Mouse (Mus musculus): ENCODE results near the gene Hoxa10. TPM values are rescaled to one million over a fixed set of nuclear protein-coding genes. Genes with fewer than 3 reads are reported as not detected.

The Hoxa10 gene
- polyA plus RNA-seq, 2 experiments, result 111 to 117 TPM

GRCm38 (mm10) chr6:52190906-52191810, 49.5 kb downstream of the Hoxa10 start, which contains the start of gene Hoxa4:
TSS of gene Hoxa4 (minus strand) at chr6:52191753.
- peaks cover 27% of the 10 kb centered on the region for H3K4me1 ChIP-seq (ENCODE audit: control insufficient read depth, insufficient read depth, low read length)
- H3K27me3 ChIP-seq (ENCODE audit: control insufficient read depth, insufficient read depth, low read length), result peaks cover 60% of the 10 kb centered on the region
- TF ChIP-seq POLR2A (IDR thresholded peaks at IDR 0.05; ENCODE audit: borderline replicate concordance, extremely low read depth, insufficient read depth, insufficient read length), result no peak
- no peak for DNase-seq (ENCODE audit: low spot score)
- H3K27ac ChIP-seq (replicated peaks; ENCODE audit: low read depth, low read length), result no peak within 1 kb of the TSS
- no peaks in the 10 kb centered on the region for H3K9me3 ChIP-seq (ENCODE audit: control insufficient read depth, low read length)
- H3K4me2 ChIP-seq (replicated peaks; ENCODE audit: low read depth, low read length, severe bottlenecking), result peak within 1 kb of the TSS; percentile 99
- H3K36me3 ChIP-seq (ENCODE audit: control insufficient read depth, insufficient read depth, low read length), result no peaks in the 10 kb centered on the region
- ATAC-seq (ENCODE audit: low FRiP score, low read depth), result no peak
- H3K4me3 ChIP-seq (replicated peaks; ENCODE audit: low read length), result peak within 1 kb of the TSS; percentile 57
- peak within 1 kb of the TSS; percentile 56 for H3K9ac ChIP-seq (ENCODE audit: low read depth, low read length, severe bottlenecking)
- whole genome bisulfite sequencing, result 4% methylated on average over 36 of the region's 102 CpGs

GRCm38 (mm10) chr6:52190410-52190809, 50.2 kb downstream of the Hoxa10 start:
- peak overlapping the region; percentile 57; the same call in 1 of the 2 replicates for H3K4me3 ChIP-seq (replicated peaks; ENCODE audit: low read length)
- no peaks in the 10 kb centered on the region for H3K36me3 ChIP-seq (ENCODE audit: control insufficient read depth, insufficient read depth, low read length)
- H3K4me2 ChIP-seq (replicated peaks; ENCODE audit: low read depth, low read length, severe bottlenecking), result peak overlapping the region; percentile 99
- H3K9ac ChIP-seq (ENCODE audit: low read depth, low read length, severe bottlenecking), result no peak overlapping the region
- no peak overlapping the region for H3K27ac ChIP-seq (replicated peaks; ENCODE audit: low read depth, low read length)
- TF ChIP-seq POLR2A (IDR thresholded peaks at IDR 0.05; ENCODE audit: borderline replicate concordance, extremely low read depth, insufficient read depth, insufficient read length), result no peak
- DNase-seq (ENCODE audit: low spot score) (no peak), ATAC-seq (ENCODE audit: low FRiP score, low read depth) (no peak)
- H3K27me3 ChIP-seq (ENCODE audit: control insufficient read depth, insufficient read depth, low read length), result peaks cover 58% of the 10 kb centered on the region
- 13% methylated on average over 23 of the region's 23 CpGs for WGBS
- no peaks in the 10 kb centered on the region for H3K9me3 ChIP-seq (ENCODE audit: control insufficient read depth, low read length)
- peaks cover 28% of the 10 kb centered on the region for H3K4me1 ChIP-seq (ENCODE audit: control insufficient read depth, insufficient read depth, low read length)

- H3K36me3 ChIP-seq (ENCODE audit: control insufficient read depth, insufficient read depth, low read length), result no peaks in the 10 kb centered on the region
- TF ChIP-seq POLR2A (IDR thresholded peaks at IDR 0.05; ENCODE audit: borderline replicate concordance, extremely low read depth, insufficient read depth, insufficient read length), result no peak
- ATAC-seq (ENCODE audit: low FRiP score, low read depth) (no peak), DNase-seq (ENCODE audit: low spot score) (no peak)
- peaks cover 54% of the 10 kb centered on the region for H3K27me3 ChIP-seq (ENCODE audit: control insufficient read depth, insufficient read depth, low read length)
- H3K4me3 ChIP-seq (replicated peaks; ENCODE audit: low read length), result no peak overlapping the region
- peaks cover 33% of the 10 kb centered on the region for H3K4me1 ChIP-seq (ENCODE audit: control insufficient read depth, insufficient read depth, low read length)
- H3K4me2 ChIP-seq (replicated peaks; ENCODE audit: low read depth, low read length, severe bottlenecking), result no peak overlapping the region
- no peak overlapping the region for H3K9ac ChIP-seq (ENCODE audit: low read depth, low read length, severe bottlenecking)
- no peaks in the 10 kb centered on the region for H3K9me3 ChIP-seq (ENCODE audit: control insufficient read depth, low read length)
- 44% methylated on average over 8 of the region's 8 CpGs for WGBS
- no peak overlapping the region for H3K27ac ChIP-seq (replicated peaks; ENCODE audit: low read depth, low read length)
Observed at GRCm38 (mm10) chr6:52189909-52190308, 50.7 kb downstream of the Hoxa10 start.

- Histone ChIP-seq H3K4me1 (ENCODE audit: control insufficient read depth, insufficient read depth, low read length) (peaks cover 40% of the 10 kb centered on the region), H3K4me2 (replicated peaks; ENCODE audit: low read depth, low read length, severe bottlenecking) (no peak overlapping the region), H3K36me3 (ENCODE audit: control insufficient read depth, insufficient read depth, low read length) (no peaks in the 10 kb centered on the region), H3K9ac (ENCODE audit: low read depth, low read length, severe bottlenecking) (no peak overlapping the region), H3K27ac (replicated peaks; ENCODE audit: low read depth, low read length) (no peak overlapping the region; the same call in 1 of the 2 replicates), H3K9me3 (ENCODE audit: control insufficient read depth, low read length) (no peaks in the 10 kb centered on the region), H3K27me3 (ENCODE audit: control insufficient read depth, insufficient read depth, low read length) (peaks cover 53% of the 10 kb centered on the region), H3K4me3 (replicated peaks; ENCODE audit: low read length) (no peak overlapping the region)
- peak; percentile 30 for DNase-seq (ENCODE audit: low spot score)
- no peak for TF ChIP-seq POLR2A (IDR thresholded peaks at IDR 0.05; ENCODE audit: borderline replicate concordance, extremely low read depth, insufficient read depth, insufficient read length)
- ATAC-seq (ENCODE audit: low FRiP score, low read depth), result 0 out of 2 replicates have a peak, but pooled peaks have one; percentile 29
- WGBS, result 40% methylated on average over 5 of the region's 5 CpGs
Observed at GRCm38 (mm10) chr6:52189172-52189591, 51.5 kb downstream of the Hoxa10 start.

GRCm38 (mm10) chr6:52186500-52186899, 54.2 kb downstream of the Hoxa10 start:
- ATAC-seq (ENCODE audit: low FRiP score, low read depth), result no peak
- H3K4me2 ChIP-seq (replicated peaks; ENCODE audit: low read depth, low read length, severe bottlenecking), result no peak overlapping the region
- peaks cover 39% of the 10 kb centered on the region for H3K4me1 ChIP-seq (ENCODE audit: control insufficient read depth, insufficient read depth, low read length)
- DNase-seq (ENCODE audit: low spot score), result no peak
- H3K9me3 ChIP-seq (ENCODE audit: control insufficient read depth, low read length), result no peaks in the 10 kb centered on the region
- H3K9ac ChIP-seq (ENCODE audit: low read depth, low read length, severe bottlenecking), result no peak overlapping the region
- H3K36me3 ChIP-seq (ENCODE audit: control insufficient read depth, insufficient read depth, low read length), result peaks cover 6% of the 10 kb centered on the region; the same call in 1 of the 2 replicates
- 60% methylated on average over 1 of the region's 1 CpGs for WGBS
- no peak for TF ChIP-seq POLR2A (IDR thresholded peaks at IDR 0.05; ENCODE audit: borderline replicate concordance, extremely low read depth, insufficient read depth, insufficient read length)
- H3K27ac ChIP-seq (replicated peaks; ENCODE audit: low read depth, low read length), result no peak overlapping the region
- no peak overlapping the region for H3K4me3 ChIP-seq (replicated peaks; ENCODE audit: low read length)
- peaks cover 42% of the 10 kb centered on the region for H3K27me3 ChIP-seq (ENCODE audit: control insufficient read depth, insufficient read depth, low read length)

Measured in limb, embryonic 14.5 days (tissue).